Mouse (Mus musculus) liver, adult 2 months (tissue): ENCODE results near the gene Ppfia1.

ENCODE experiments used
- CTCF ChIP-seq: fragments of 200-500 bp; IDR thresholded peaks from 2 replicates; pipeline ENCODE4 v1.5.1; 2011; ENCODE audit warnings: low read depth, low read length, control low read depth
- POLR2A ChIP-seq: fragments of 200-500 bp; IDR thresholded peaks from 2 replicates; pipeline ENCODE4 v1.6.1; 2011; ENCODE audit warnings: low read length, control low read depth; ENCODE audit not compliant: insufficient read depth; ENCODE audit errors: extremely low read depth

- TF ChIP-seq POLR2A (no peak), CTCF (no peak)
These were observed 18.8 kb downstream of the Ppfia1 start for GRCm38 (mm10) chr7:144534773-144535172.
